Mouse (Mus musculus): ENCODE measurements around the gene Ahnak2.

The Ahnak2 gene

DNA sequence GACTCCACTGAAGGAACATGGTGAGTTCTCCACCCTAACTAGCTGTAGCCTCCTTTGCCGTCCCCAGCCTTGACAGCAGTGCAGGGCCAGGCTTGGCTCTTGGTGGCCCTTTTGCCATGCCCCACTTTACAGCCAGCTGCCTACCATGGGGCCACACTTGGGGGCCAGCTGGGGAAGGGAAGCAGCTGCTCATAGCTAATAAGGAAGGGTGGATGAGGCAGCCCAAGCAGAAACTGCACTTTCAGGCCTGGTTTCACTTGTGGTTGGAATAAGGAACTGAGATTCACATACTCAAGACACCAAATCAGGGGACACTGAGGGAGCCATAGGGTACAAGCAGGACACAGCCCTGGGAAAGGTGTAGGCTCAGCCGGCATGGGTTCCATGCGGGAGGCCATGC is 40.4 kb downstream of the Ahnak2 start:
- peak in 1 of 2 experiments; percentile 37 for DNase-seq (ENCODE audit: inconsistent age in 2 of 2, low spot score in 1 of 2)

DNA sequence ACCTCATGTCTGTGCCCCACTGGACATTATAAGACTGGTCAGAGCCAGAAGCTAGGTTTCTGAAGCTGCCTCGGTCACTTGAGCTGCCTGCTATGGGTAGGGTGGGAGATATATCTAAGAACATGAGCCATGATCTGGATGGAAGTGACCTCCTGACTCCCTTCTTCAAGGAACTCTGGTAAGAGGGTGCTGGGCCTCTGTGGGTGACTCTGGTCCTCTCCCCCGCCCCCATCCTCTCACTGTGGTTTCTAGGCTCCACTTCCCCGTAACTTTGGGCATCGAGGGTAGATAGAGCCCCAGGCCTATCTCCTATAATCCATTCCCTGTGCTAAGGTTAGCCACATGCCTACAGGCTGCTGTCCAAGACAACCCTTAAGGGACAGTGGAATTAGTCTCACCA is 41.0 kb downstream of the Ahnak2 start:
- no peak for DNase-seq (ENCODE audit: inconsistent age in 2 of 2, low spot score in 1 of 2)

DNA sequence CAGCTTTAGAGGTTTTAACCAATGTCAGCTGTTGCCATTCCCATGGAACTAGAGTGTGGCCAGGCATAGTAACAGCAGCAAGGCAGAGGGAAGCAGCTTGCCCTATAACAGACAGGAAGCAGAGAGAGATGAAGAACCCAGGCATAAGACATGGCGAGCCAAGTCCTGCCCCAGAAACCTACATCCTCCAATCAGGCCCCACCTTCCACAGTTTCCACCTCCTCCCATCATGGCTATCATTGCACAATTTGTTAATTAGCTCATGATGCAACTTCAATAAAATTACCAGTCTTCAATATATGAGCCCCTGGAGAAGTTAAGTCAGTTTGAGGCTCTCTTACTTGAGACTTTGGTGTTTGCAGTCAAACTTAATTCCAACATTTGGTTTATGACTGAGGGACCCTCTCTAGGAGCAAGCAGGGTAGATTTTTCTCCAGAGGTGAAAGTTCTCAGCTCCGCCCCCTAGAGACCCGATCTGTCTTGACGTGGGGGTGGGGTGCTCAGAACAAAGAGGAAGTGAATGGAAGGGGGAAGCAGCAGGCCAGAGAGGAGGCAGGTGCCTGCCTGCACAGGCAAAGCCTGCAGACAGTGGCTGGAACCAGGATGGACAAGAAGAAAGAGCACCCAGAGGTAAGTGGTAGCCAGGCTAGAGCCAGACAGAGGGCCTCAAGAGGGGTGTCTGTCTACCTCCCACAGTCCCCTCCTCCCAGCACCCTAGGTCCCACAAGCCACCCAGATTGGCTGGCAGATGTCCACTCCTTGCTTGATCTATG is 42.1 kb downstream of the Ahnak2 start, which contains the start of gene Pld4:
Gene Pld4, plus strand, starts transcription at position 502 of the 773 bp plus-strand sequence.
- peak in 1 of 2 experiments; percentile 49 for DNase-seq (ENCODE audit: inconsistent age in 2 of 2, low spot score in 1 of 2)

DNA sequence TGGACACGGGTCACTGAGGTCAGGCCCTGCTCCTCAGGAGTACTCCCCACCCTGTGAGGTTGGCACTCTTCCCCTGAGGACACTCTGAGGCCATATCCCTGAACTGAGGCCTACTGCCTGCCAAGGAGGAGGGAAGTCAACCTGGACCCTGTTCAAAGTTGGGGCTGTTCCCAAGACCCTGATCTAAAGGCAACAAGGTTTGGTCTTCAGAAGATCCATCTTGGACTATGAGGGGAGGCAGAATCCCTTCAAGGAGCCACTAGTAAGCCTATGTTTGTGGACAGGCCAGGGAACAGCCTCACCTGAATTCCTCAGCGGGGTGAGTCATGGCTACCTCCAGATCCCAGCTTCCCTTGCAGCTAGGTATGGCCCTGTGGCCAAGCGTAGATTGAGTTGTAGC is 43.0 kb downstream of the Ahnak2 start:
- DNase-seq (ENCODE audit: inconsistent age in 2 of 2, low spot score in 1 of 2) = no peak

DNA sequence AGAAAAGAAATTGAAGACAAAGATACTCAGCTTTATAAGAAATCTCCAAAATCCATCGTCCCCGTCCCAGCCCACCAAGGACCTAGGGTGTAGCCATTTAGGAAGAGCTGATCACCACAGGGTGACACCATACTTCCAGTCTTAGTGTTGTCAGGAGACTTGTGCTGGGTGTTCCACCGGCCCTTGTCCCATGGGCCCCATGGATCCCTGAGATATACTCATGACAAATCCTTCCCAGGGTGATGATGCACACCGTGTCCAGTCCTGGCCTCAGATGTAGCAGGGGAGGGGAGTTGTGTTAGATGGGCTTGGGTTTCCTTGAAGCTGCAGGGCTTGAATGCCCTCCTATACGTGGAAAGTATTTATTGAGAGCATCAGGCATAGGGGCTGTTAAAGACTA is 44.6 kb downstream of the Ahnak2 start:
- DNase-seq (ENCODE audit: inconsistent age in 2 of 2, low spot score in 1 of 2) = no peak

DNA sequence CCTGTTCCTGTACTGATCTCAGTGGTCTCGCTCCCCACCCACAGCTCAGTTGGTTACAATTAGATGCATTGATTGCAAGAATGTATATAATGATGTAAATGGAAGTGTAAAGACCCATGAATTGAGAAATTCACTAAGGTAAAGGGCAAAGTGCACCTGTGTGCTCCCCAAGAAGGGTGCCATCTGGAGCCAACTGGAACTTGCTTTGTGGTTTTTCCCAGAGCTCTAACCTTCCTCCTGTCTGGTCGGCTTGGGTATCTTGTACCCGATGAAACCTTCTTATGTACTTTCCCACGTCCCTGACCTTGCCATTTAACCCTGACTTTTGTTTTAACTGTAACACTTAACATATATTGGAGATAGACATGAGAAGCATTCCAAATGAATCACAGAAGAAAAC is 46.6 kb downstream of the Ahnak2 start:
- DNase-seq (ENCODE audit: inconsistent age in 2 of 2, low spot score in 1 of 2) = peak in 1 of 2 experiments; percentile 5

DNA sequence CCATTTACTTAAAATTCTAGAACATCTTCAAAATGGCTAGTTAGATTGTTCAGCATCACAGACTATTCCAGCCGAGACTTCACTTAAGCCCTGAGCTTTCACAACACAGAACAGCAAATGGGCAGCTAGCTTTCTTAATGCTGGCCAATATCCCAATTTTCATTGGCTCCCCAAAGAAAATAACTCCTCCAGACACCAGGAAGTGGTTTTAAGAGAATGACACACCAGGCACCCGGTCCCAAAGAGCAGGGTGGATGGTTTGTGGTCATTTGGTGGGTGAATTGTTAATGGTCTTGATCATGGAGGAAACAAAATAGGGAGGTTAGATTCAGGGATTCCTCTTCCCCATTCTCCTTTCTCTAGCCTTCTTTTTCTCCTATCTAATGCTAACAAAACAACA is 50.1 kb downstream of the Ahnak2 start:
- no peak for DNase-seq (ENCODE audit: inconsistent age in 2 of 2, low spot score in 1 of 2)

DNA sequence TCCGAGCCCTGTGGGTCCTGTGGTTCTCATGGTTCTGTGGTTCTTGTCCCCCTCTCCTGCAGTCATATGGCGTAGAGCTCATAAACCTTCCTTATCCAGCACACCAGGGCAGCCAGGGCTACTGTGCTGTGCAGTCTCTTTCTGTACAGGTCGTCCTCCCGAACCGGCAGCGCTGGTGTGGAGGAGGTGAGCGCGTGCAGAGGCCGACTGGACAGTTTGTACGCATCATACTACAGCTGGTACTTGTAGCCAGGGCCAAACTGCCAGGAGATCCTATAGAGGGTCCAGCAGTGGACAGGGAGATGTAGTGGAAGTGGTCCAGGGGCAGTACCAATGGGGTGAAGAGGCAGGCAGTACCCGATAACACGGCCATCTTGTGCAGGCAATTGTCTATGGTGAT is 51.5 kb downstream of the Ahnak2 start:
- DNase-seq (ENCODE audit: inconsistent age in 2 of 2, low spot score in 1 of 2) = no peak

DNA sequence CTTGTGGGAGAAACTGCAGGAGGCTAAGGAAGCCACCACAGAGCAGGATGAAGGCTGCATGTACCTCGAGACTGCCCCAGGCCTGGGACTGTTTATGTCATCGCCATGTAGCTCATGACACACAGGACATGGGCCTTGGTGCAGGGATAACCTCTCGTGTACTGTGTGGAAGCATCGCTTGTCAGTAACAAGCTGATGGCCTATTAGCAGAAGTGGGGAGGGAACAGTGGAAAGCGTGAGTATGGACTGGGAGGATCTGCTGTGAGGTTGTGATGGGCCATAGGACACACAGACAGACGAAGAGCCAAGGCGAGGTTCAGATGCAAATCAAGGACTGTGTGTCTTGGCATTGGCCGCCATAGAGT is 54.9 kb downstream of the Ahnak2 start:
- DNase-seq (ENCODE audit: inconsistent age in 2 of 2, low spot score in 1 of 2) = no peak

DNA sequence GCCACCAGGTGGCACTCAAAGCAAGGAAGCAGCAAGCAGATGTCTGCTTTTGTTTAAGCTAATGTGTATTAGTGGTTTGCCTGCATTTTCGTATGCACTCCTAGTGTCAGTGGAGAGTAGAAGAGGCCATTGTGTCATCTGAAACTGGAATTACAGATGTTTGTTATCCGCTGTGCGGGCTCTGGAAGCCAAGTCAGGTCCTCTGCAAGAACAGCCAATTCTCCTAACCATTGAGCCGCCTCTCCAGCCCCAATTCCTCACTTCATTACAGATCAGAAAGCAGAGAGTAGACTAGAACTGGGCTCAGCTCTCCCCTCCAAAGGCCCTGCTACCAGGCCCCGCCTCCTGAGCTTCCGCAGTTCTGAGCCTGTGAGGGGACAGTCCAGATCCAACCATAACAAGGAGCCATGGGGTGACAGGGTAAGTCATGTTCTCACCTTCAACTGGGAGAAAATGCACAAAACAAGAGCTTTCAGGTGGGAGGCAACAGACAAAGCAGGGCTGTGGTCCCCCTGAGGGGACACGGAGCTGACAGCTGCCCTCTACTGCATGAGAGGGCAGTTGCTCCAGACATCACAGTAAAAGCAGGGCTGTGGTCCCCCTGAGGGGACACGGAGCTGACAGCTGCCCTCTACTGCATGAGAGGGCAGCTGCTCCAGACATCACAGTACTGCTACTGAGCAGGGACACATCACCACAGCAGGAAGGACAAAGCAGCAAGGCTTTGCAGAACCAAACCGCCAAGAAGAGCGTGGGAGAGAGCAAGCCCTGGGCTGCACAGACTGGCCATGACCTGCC is 55.5 kb downstream of the Ahnak2 start:
- DNase-seq (ENCODE audit: inconsistent age in 2 of 2, low spot score in 1 of 2) = peak in 1 of 2 experiments; percentile 80

DNA sequence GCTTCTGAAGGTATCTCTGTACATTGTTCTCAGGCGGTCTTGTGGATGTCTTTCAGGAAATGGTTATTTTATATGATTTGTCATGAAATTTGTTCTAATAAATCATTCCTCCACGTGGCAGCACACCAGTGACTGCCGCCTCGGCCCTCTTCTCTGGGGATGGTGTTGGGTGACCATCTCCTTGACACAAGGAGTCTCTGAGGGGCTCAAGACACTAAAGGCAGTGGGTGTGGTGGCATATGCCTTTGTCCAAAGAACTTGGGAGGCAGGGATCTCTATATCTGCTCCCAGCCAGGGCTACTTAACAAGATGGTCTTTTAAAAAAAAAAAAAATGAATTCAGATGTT is 56.0 kb downstream of the Ahnak2 start:
- DNase-seq (ENCODE audit: inconsistent age in 2 of 2, low spot score in 1 of 2) = no peak

DNA sequence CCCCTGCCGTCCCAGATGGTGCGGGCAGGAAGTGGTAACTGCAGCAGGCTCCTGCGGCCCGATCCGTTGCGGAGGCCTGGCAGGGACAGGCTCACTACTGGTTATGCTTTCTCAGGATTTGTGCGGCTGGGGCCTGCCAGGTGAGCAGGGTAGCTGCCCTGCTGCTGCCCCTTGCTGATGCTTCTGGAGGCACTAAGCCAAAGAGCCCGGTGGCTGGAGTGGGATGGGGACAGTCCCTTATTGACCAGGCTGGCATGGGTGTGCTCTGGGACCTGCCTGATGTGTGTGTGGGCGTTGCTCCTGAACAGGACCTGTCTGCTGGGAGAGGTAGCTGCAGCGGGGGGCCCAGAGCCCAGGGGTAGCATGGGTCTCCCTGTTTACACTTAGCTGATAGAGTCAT is 56.7 kb downstream of the Ahnak2 start:
- DNase-seq (ENCODE audit: inconsistent age in 2 of 2, low spot score in 1 of 2) = no peak

DNA sequence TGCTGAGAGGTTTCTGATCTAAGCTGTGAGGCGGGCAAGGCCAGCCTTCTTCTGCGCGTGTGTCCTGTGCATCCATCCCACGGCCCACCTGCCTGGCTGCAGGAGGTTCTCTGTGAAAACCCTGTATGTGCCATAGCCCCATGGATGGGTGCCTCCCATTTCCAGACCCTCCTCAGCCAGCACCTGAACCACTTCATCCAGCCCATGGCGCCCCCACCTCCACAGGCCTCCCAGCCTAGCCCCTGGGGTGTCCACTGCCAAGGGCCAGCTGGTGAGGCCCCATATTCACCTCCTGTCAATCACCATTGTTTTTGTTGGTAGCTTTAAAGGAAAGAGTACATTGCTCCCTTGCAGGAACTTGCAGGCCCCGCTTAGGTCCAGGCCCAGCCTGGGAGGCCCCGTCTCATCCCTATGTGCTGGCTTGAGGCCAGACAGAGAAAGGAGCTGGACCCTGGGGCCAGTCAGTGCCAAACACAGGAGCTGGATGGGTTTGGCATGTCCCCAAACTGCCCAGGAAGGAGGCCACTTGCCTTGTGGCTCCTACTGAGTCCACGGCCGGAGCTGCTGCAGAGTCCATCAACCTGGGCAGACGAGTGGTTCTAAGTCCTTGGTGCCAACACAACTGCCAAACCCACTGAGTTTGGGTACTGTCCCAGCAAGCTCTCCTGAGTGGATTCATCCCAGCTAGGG is 57.4 kb downstream of the Ahnak2 start:
- DNase-seq (ENCODE audit: inconsistent age in 2 of 2, low spot score in 1 of 2) = no peak

DNA sequence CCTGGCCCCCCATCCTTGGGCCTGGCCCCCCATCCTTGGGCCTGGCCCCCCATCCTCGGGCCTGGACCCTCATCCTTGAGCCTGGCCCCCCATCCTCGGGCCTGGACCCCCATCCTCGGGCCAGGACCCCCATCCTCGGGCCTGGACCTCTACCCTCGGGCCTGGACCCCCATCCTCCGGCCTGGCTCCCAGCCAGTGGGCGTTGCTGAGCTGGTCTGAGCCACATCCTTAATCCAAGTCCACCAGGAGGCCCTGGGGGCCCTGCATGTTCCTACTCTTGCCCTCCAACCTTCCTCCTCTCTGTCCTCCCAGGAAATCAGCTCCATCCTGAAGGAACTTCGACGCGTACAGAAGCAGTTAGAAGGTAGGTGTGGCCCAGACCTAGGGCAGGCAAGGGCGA is 58.2 kb downstream of the Ahnak2 start:
- DNase-seq (ENCODE audit: inconsistent age in 2 of 2, low spot score in 1 of 2) = no peak

DNA sequence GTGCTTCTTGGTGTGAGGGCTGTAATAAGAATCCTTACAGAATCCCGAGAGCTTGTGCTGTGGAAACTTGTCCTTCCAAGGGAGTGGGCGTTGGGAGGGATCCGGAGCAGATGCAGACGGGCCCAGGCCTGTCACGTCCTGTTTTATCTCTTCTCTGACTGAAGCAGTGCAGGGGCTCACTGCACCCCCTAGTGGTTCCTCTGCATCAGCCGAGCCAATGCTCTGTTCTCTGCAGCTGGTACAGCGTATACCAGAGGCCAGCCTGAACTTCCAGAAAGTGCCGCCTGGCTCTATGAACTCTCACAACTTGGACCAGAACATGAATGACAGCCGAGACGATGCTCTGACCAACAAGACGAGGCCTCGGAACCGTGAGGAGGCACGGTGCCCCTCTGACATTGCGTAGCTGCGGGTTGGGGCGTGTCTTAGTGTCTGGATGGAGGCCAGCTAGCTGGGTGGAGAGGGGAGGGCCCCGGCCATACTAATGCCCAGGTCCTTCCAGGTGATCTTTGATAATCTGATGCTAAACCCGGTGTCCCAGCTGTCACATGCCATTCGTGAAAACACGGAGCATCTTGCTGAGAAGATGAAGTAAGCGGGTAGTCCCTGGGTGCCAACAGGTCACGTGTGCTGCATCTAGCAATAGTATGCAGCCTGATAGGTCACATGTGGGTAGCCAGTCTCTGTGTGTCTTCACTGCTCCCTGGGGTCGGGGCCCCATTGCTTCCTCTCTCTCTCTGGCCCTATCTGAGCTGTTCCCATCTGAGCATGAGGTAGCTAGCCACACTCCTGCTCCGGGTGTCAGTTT is 59.1 kb downstream of the Ahnak2 start:
- DNase-seq (ENCODE audit: inconsistent age in 2 of 2, low spot score in 1 of 2) = peak; percentile 77 to 92

DNA sequence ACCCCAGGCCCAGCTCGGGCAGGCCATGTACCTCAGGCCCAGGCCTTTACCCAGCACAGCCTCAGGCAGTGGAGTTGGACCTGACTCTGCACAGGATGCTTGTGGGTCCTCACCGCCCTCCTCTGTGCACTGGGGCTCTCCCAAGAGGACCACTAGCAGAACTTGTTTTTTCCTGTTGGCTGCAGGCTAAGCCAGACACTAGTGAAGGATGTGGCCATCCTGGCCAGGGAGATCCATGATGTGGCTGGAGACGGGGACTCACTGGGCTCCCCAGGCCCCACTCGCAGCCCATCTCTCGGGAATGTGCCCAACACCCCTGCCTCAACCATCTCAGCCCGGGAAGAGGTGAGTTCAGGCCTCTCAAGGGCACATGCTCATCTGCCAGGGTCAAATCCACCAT is 59.7 kb downstream of the Ahnak2 start:
- no peak for DNase-seq (ENCODE audit: inconsistent age in 2 of 2, low spot score in 1 of 2)

DNA sequence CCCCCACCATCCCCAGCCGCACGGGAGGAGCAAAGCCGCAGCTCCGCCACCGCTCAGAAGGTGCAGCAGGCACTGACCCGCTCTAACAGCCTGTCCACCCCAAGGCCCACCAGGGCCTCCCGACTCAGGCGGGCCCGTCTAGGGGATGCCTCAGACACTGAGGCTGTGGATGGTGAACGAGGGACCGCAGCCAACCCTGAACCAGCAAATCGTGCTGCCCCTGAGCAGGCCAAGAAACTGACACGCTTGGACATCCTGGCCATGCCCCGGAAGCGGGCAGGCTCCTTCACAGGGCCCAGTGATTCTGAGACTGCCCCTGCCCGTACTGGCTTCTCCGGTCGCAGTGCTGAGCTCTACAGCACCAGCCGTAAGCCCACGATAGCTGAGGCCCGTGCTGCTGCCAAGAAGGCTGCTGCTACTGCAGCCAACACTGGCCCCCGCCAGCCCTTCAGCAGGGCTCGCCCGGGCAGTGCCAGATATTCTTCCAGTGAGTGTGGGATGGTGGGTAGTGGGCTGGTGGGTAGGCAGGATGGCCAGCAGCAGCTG is 63.4 kb downstream of the Ahnak2 start:
- no peak for DNase-seq (ENCODE audit: inconsistent age in 2 of 2, low spot score in 1 of 2)

DNA sequence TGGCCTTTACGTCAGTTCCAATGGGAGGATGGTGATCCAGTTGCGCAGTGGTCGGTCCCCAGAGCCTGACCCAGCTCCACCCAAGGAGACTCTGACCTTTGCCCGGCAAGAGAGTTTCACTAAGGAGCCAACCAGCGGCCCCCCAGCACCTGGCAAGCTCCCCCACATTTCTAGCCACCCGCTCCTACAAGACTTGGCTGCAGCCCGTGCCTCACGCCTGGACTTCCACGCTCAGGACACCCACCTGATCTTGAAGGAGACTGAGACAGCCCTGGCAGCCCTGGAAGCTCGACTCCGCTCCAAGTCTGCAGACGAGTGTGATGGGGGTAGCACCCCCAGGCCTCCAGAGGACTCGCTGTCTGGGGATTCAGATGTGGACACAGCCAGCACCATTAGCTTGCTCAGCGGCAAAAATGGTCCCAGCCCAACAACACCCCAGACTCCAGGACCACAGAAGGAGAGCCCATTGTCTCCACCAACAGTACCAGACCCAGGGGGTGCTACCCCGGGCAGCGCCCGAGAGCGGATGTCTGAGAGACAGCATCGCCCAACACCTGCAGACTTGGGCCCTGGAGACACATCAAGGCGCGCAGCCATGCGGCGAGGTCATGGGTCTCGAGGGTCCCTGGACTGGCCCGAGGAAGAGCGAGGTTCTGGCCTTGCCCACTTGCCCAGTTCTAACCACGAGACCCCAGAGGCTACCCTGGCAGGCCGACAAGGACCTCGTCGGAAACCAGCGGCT is 64.0 kb downstream of the Ahnak2 start:
- no peak for DNase-seq (ENCODE audit: inconsistent age in 2 of 2, low spot score in 1 of 2)

DNA sequence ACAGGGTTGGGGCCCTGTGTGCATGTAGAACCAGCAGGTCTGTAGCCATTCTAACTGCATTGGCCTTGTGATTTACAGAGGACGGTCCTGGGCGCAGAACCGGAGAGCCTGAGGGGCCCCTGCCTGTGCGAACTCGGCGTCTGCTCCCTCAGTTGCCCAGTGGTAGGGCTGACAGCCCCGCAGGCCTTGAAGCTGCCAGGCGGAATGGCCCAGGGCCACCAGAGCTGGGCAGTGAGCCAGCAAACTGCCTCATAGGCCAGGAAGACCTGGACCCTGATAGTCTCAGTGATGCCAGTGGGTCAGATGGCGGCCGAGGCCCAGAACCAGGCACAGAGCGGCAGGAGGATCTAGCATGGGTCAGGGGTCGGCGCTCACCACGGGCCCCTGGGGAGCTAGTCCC is 64.7 kb downstream of the Ahnak2 start:
- peak; percentile 50 to 87 for DNase-seq (ENCODE audit: inconsistent age in 2 of 2, low spot score in 1 of 2)

DNA sequence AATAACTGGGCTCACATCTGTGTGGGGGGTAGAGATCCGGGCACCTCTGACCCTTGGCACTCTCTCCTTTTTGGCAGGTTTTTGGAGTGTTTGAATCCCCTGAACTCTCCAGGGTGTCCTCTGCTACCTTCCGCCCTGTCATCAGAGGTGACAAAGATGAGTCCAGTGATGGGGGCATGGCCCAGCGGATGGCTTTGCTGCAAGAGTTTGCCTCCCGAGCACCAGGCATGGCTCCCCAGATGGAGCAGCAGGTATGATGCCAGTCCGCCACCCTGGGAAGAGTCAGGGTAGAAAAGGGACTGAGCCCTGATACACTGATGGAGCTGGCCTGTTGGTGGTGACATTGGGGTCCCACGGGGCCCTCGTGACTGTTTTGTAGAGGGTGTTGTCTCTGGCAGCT is 65.4 kb downstream of the Ahnak2 start:
- DNase-seq (ENCODE audit: inconsistent age in 2 of 2, low spot score in 1 of 2) = no peak

Measured in adrenal gland, adult (tissue).